In the genomic region with DNA sequence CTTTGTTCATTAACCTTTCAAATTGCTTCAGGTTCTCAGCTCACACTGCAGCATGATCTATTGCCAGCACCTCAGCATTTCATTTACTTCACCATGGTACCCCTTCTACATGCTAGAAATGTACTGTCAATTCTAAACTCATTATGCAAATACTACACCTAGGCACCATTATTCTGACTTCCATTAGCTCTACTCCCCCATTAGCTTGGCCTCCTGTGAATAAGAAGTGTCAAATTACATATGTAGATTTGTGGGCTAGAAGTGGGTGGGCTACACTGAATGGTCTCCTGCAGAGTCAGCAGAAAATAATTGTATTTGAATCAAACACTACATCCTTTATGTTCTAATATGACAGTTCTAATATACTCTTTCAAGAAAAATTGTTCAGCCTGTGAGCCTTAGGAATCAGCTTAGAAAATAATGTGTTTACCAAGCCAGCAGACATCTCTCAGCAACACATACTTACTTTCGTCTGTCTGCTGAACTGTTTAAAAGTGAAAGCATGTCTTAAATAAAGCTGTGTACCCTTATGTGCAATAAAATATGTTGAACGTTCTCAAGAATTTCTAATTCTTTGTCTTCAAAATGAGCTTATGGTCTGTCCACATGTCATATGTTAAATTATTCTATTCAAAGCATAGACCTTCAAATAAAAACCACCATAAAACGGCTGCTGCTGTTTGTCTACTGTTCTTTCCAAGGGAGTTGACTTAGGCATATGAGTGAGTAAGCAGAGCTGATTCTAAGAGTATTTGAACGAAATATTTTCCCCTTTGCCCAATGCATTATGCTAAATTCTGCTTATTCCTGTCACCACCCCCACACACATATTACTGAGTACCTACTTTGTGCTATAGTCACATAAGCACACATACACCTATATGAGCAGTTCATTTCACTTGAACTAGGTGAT, we compare ENCODE assay signal across 11 mouse cellular contexts.
DNase-seq lines count a peak whose midpoint lies in the region; ATAC-seq and TF ChIP-seq lines count a peak whose summit lies in the region.
"Had no signal": no experiment of that assay in that cellular context is flagged by ENCODE, and none has a peak within 500 bp of the region (broad histone marks: within the 10 kb centered on the region; RNA-seq: fewer than 3 reads in every experiment).

No protein-coding gene starts in this region.

- H3K4me1 ChIP-seq in lung, embryonic 14.5 days (ENCODE audit: insufficient read depth): no peaks in the 10 kb centered on the region
- peaks cover 8% of the 10 kb centered on the region; the same call in 1 of the 2 replicates for H3K4me1 ChIP-seq in hindbrain, embryonic 12.5 days
- no peaks in the 10 kb centered on the region for H3K4me1 ChIP-seq in midbrain, embryonic 15.5 days
- no peaks in the 10 kb centered on the region for H3K4me1 ChIP-seq in intestine, postnatal 0 days (replicated peaks; ENCODE audit: control insufficient read depth, insufficient read depth, low read length)
- no peaks in the 10 kb centered on the region for H3K4me1 ChIP-seq in heart, embryonic 12.5 days (replicated peaks)
- H3K4me1 ChIP-seq: embryonic facial prominence, embryonic 15.5 days; megakaryocyte, embryonic 14.5 days had no signal

- TF ChIP-seq CTCF in lung, embryonic 14.5 days (IDR thresholded peaks at IDR 0.05; ENCODE audit: low read depth): no peak
- no peak for TF ChIP-seq CTCF in intestine, postnatal 0 days (IDR thresholded peaks at IDR 0.05; ENCODE audit: low read depth)

- H3K9me3 ChIP-seq in lung, embryonic 14.5 days (ENCODE audit: low read depth, low read length): no peaks in the 10 kb centered on the region
- no peaks in the 10 kb centered on the region for H3K9me3 ChIP-seq in hindbrain, embryonic 12.5 days (replicated peaks)
- H3K9me3 ChIP-seq in midbrain, embryonic 15.5 days: no peaks in the 10 kb centered on the region
- no peaks in the 10 kb centered on the region for H3K9me3 ChIP-seq in intestine, postnatal 0 days (ENCODE audit: control insufficient read depth)
- H3K9me3 ChIP-seq in heart, embryonic 12.5 days (replicated peaks): no peaks in the 10 kb centered on the region
- H3K9me3 ChIP-seq: embryonic facial prominence, embryonic 15.5 days; megakaryocyte, embryonic 14.5 days had no signal

- WGBS in lung, embryonic 14.5 days: 27% methylated on average over 4 of the region's 4 CpGs
- WGBS in hindbrain, embryonic 12.5 days: 57% methylated on average over 4 of the region's 4 CpGs
- whole genome bisulfite sequencing in midbrain, embryonic 15.5 days: 46% methylated on average over 4 of the region's 4 CpGs
- WGBS in intestine, postnatal 0 days: 35% methylated on average over 4 of the region's 4 CpGs
- 62% methylated on average over 4 of the region's 4 CpGs for WGBS in heart, embryonic 12.5 days

- H3K4me3 ChIP-seq in lung, embryonic 14.5 days (ENCODE audit: low read depth, low read length): no peak overlapping the region
- H3K4me3 ChIP-seq in hindbrain, embryonic 12.5 days: no peak overlapping the region
- H3K4me3 ChIP-seq in midbrain, embryonic 15.5 days: no peak overlapping the region
- H3K4me3 ChIP-seq in intestine, postnatal 0 days (ENCODE audit: low read depth, low read length): no peak overlapping the region
- no peak overlapping the region for H3K4me3 ChIP-seq in heart, embryonic 12.5 days
- H3K4me3 ChIP-seq: embryonic facial prominence, embryonic 15.5 days; megakaryocyte, embryonic 14.5 days had no signal

- H3K27ac ChIP-seq in lung, embryonic 14.5 days (ENCODE audit: low read depth): peak overlapping the region; percentile 46; the same call in 1 of the 2 replicates
- peak overlapping the region; percentile 30 for H3K27ac ChIP-seq in hindbrain, embryonic 12.5 days
- H3K27ac ChIP-seq in midbrain, embryonic 15.5 days: no peak overlapping the region
- no peak overlapping the region for H3K27ac ChIP-seq in intestine, postnatal 0 days (ENCODE audit: low read depth, low read length)
- no peak overlapping the region for H3K27ac ChIP-seq in heart, embryonic 12.5 days (ENCODE audit: poor library complexity, severe bottlenecking)
- H3K27ac ChIP-seq: embryonic facial prominence, embryonic 15.5 days had no signal

- peak; percentile 95 for ATAC-seq in lung, embryonic 14.5 days (ENCODE audit: insufficient read depth)
- ATAC-seq in hindbrain, embryonic 12.5 days (ENCODE audit: low FRiP score): peak; percentile 97
- ATAC-seq in midbrain, embryonic 15.5 days (replicated peaks): peak; percentile 92
- ATAC-seq in intestine, postnatal 0 days: no peak
- ATAC-seq in heart, embryonic 12.5 days (ENCODE audit: insufficient number of reproducible peaks, low FRiP score): no peak

- H3K9ac ChIP-seq in lung, embryonic 14.5 days: no peak overlapping the region
- no peak overlapping the region for H3K9ac ChIP-seq in hindbrain, embryonic 12.5 days
- no peak overlapping the region for H3K9ac ChIP-seq in midbrain, embryonic 15.5 days
- H3K9ac ChIP-seq in intestine, postnatal 0 days (ENCODE audit: low read depth, low read length): no peak overlapping the region
- no peak overlapping the region for H3K9ac ChIP-seq in heart, embryonic 12.5 days
- H3K9ac ChIP-seq: embryonic facial prominence, embryonic 15.5 days had no signal

- no peak overlapping the region for H3K4me2 ChIP-seq in lung, embryonic 14.5 days
- no peak overlapping the region; the same call in 1 of the 2 replicates for H3K4me2 ChIP-seq in hindbrain, embryonic 12.5 days (replicated peaks)
- H3K4me2 ChIP-seq in midbrain, embryonic 15.5 days: no peak overlapping the region
- no peak overlapping the region for H3K4me2 ChIP-seq in intestine, postnatal 0 days (replicated peaks; ENCODE audit: low read depth)
- no peak overlapping the region for H3K4me2 ChIP-seq in heart, embryonic 12.5 days
- H3K4me2 ChIP-seq: embryonic facial prominence, embryonic 15.5 days had no signal

- H3K36me3 ChIP-seq in lung, embryonic 14.5 days (ENCODE audit: insufficient read depth): no peaks in the 10 kb centered on the region
- no peaks in the 10 kb centered on the region for H3K36me3 ChIP-seq in hindbrain, embryonic 12.5 days
- H3K36me3 ChIP-seq in midbrain, embryonic 15.5 days (replicated peaks): no peaks in the 10 kb centered on the region
- H3K36me3 ChIP-seq in intestine, postnatal 0 days (ENCODE audit: control insufficient read depth, insufficient read depth): no peaks in the 10 kb centered on the region
- no peaks in the 10 kb centered on the region for H3K36me3 ChIP-seq in heart, embryonic 12.5 days
- H3K36me3 ChIP-seq: embryonic facial prominence, embryonic 15.5 days had no signal

- DNase-seq in lung, embryonic 14.5 days: peak; percentile 89
- no peak for DNase-seq in lung, postnatal 4 days
- peak; percentile 50 for DNase-seq in brain, embryonic 18.5 days (ENCODE audit: low read depth, low spot score)
- no peak for DNase-seq in layer of hippocampus, postnatal 25 days (ENCODE audit: extremely low spot score in 1 of 2, low spot score in 1 of 2)
- DNase-seq: heart, postnatal 4 days had no signal

- no peaks in the 10 kb centered on the region for H3K27me3 ChIP-seq in lung, embryonic 14.5 days (ENCODE audit: insufficient read depth, low read length)
- H3K27me3 ChIP-seq in hindbrain, embryonic 12.5 days: no peaks in the 10 kb centered on the region
- no peaks in the 10 kb centered on the region for H3K27me3 ChIP-seq in midbrain, embryonic 15.5 days (replicated peaks)
- no peaks in the 10 kb centered on the region for H3K27me3 ChIP-seq in intestine, postnatal 0 days (replicated peaks; ENCODE audit: control insufficient read depth, insufficient read depth, low read length)
- no peaks in the 10 kb centered on the region for H3K27me3 ChIP-seq in heart, embryonic 12.5 days (replicated peaks)
- H3K27me3 ChIP-seq: embryonic facial prominence, embryonic 15.5 days; megakaryocyte, embryonic 14.5 days had no signal

Comparison
In these comparisons a context has a peak if more than half of its experiments do, and no peak if none do; other contexts are left out.
1. DNase-seq: peak in lung, embryonic 14.5 days (single experiment) and brain, embryonic 18.5 days (single experiment); none in lung, postnatal 4 days (0 of 2) and layer of hippocampus, postnatal 25 days (0 of 2).
2. ATAC-seq: peak in lung, embryonic 14.5 days (single experiment), hindbrain, embryonic 12.5 days (single experiment) and midbrain, embryonic 15.5 days (single experiment); none in intestine, postnatal 0 days (single experiment) and heart, embryonic 12.5 days (single experiment).
3. H3K27ac ChIP-seq: peak in lung, embryonic 14.5 days (single experiment) and hindbrain, embryonic 12.5 days (single experiment); none in midbrain, embryonic 15.5 days (single experiment), intestine, postnatal 0 days (single experiment) and heart, embryonic 12.5 days (single experiment).